Mouse (Mus musculus) telencephalon, adult 2 months (tissue): ENCODE data around the gene Ttll2.
A peak's percentile ranks its signal among the peaks of the same experiment; 100 is the strongest.
"Not testable (repeated sequence)": the region's sequence is repeated elsewhere in the genome, so short reads cannot be mapped to it uniquely, and the experiment has no call there.

Experiments used
- DNase-seq: peaks from one replicate; pipeline ENCODE4 v3.0.0-alpha.2; 2011; ENCODE audit warnings: low read depth, low spot score

Gene Ttll2

DNA sequence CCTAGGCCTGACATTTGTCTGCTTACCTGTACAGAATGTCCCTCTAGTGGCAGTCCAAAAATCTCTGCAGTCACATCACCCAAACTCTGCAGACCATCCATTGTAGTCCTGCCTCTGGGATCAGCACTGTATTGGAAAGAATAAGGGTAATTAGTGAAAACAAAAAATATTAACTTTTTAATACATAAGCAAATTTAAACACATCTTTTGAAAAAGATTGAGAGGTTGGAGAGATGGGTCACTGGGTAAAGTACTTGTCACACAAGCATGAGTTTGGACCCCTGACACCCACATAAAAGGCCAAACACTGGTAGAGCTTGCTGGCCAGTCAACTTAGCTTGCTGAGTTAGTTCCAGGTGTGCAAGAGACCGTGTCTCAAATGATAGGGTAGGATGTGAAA lies at the start of gene Ttll2:
Gene Ttll2, minus strand, starts transcription at position 101 of the 400 bp plus-strand sequence.
- not testable (repeated sequence) for DNase-seq

- DNase-seq: not testable (repeated sequence)
These were observed 47.3 kb upstream of the Ttll2 start for GRCm38 (mm10) chr17:7399770-7400169.

GRCm38 (mm10) chr17:7398198-7398847 lies 45.8 kb upstream of the Ttll2 start:
- DNase-seq: not testable (repeated sequence)

- not testable (repeated sequence) for DNase-seq
These were observed 44.6 kb upstream of the Ttll2 start for GRCm38 (mm10) chr17:7397079-7397478.

- not testable (repeated sequence) for DNase-seq
These were observed 43.8 kb upstream of the Ttll2 start for GRCm38 (mm10) chr17:7396288-7396687.

DNA sequence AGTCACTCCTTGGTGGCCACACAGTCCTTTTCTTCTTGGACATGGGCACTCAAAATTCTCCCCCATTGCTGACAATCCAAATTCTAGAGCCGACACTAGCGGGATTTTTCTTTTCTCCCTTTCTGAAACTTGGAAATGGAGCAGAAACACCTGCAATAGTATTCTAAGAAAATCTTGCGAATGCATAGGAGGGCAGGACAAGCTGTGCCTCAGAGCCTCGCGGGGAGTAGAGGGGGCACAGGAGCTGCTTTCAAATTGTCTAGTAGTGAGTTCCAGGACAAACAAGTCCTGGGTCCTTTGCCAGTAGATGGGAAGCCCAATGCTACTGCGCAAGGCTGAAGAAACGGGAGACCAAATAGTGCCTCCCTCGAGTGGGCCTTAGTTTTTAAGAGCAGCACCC lies 43.2 kb upstream of the Ttll2 start:
- not testable (repeated sequence) for DNase-seq

DNA sequence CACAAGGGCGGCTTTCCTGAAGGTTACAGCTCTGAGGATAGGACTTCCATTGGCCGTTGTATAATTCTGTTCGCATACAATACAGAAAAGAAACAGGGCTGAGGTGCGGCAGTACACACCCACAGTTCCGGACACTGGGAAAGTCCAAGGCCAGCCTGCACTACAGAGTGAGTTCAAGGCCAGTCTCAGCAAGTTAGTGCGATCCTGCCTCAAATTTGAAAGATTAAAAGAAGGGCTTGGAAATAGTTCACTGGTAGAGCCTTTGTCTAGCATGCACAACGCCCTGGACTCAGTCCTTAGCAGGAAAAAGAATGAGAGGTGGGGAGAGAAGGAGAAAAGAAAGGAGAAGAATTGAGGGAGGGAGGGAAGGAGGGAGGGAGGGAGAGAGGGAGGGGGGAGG lies 42.6 kb upstream of the Ttll2 start:
- DNase-seq: not testable (repeated sequence)

GRCm38 (mm10) chr17:7389898-7390297 lies 37.4 kb upstream of the Ttll2 start:
- not testable (repeated sequence) for DNase-seq

DNA sequence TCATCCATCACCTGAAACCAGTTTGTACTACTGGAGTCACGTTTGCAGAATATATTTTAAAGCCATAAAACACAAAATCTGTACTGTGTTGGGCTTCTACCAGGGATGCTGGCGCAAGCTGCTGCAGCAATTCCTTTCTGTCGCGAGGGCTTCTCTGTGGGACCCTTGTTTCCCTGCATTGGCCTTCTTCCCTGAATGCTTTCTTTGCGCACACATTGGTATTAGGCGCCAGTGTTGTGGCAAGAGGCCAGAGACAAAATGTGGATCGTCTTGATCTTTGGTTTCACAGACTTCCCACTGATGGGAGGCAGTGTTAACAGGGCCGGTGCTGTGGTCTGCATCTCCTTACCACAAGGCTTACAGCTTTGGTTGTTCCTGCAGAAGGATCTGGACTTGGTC lies 36.5 kb upstream of the Ttll2 start:
- DNase-seq: not testable (repeated sequence)

- DNase-seq: not testable (repeated sequence)
These were observed 36.0 kb upstream of the Ttll2 start for GRCm38 (mm10) chr17:7388341-7388957.

DNA sequence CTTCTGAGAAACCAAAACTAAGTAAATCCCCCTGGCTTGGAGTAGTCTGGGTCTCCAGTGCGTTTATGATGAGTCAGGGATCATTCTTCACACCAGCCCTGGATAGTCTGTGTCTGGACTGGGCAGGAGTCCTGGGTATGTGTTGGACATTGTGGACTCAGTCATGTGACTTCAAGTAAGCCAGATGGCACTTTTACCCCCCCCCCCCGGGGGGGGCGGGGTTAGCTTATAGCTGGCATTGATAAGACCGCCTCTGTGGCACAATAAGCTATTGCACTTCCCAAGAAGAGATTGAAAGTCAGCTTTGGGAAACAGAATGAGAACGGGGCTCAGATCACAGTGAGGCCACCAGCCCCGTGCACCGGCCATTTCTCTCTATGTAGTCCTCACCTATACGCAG lies 33.5 kb upstream of the Ttll2 start:
- not testable (repeated sequence) for DNase-seq

DNA sequence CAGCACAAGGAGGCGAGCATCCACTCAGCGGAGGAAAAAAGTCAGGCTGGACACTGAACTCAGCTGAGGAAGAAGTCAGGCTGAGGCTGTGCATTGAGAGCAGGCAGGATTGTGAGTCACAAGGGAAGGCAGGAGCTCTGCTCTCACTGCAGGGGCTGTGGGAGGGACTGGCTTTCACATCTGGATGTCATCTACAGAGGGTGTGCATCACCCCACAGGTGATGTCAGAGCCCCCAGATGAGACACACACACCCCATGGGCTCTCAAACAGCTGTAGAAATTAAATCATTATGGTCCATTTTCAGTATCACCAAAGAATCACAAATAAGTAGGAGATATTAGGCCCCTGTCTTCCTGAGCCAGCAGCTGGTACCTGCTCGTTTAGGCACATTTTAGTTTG lies 32.9 kb upstream of the Ttll2 start, which contains the start of gene Unc93a2:
Gene Unc93a2, minus strand, starts transcription at position 101 of the 400 bp plus-strand sequence.
- not testable (repeated sequence) for DNase-seq

GRCm38 (mm10) chr17:7383167-7384143 lies 31.0 kb upstream of the Ttll2 start:
- DNase-seq: not testable (repeated sequence)

GRCm38 (mm10) chr17:7382711-7383110 lies 30.2 kb upstream of the Ttll2 start:
- DNase-seq: not testable (repeated sequence)

DNA sequence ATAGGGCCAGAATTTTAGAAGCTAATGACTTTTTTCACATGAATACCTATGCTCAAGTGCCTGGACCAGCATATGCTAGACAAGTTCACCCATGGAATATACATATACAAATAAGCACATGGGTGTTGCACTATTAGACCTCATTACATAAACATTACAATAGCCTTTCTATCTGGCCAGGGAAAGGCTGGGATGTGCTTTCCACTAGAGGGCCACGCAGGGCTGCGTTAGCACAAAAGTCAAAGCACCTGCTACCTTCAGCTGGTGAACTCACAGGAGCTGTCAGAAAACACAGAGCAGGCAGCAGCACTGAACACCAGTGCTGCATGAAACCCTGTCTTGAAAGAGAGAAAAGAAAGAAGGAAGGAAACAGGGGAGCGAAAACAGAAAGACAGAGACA lies 25.4 kb upstream of the Ttll2 start:
- not testable (repeated sequence) for DNase-seq

GRCm38 (mm10) chr17:7376951-7377700 lies 24.6 kb upstream of the Ttll2 start:
- not testable (repeated sequence) for DNase-seq

- not testable (repeated sequence) for DNase-seq
These were observed 19.4 kb upstream of the Ttll2 start, which contains the start of gene Gm49630 for GRCm38 (mm10) chr17:7371879-7372278. Gene Gm49630, minus strand, starts transcription at chr17:7371979.

DNA sequence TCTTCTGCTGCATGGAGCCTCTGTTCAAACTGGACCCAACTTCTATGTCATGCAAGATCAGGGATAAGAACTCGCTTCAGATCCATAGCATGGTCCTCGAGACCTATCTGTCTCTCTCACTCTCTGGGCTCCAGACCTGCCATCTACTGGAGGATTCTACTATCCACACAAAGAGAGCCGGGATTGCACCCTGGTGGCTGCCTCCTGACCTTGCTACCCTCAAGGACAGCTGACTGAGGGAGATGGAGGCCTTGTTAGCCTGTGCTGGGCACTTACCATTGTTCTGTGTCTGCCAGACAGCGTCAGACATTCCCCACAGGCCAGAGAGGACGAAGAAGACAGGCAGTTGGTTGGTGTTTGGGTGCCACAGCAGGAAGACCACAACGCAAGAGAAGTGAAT lies 16.9 kb upstream of the Ttll2 start:
- DNase-seq: not testable (repeated sequence)

- peak; percentile 10 for DNase-seq
These were observed 14.3 kb upstream of the Ttll2 start for GRCm38 (mm10) chr17:7366676-7367374.

DNA sequence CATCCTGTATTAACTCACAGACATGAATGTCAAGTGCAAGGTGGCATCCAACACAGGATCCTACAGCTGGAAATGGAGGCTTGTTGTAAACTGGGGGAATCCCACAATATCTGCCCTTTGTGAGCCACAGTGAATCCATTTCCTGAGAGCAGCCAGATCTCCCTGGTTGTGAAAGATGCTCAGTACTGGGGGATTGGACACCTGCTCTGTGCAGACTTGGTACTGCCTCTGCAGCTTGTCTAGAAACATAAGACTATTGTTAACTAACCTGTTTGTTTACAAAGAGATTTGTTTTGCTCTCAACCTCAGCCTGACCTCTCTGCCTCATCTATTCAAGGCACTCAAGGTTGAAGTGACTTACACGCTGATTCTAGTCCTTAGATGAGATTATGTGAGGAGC lies 13.8 kb upstream of the Ttll2 start:
- not testable (repeated sequence) for DNase-seq
